Mouse (Mus musculus) midbrain, embryonic 13.5 days (tissue): ENCODE results near the gene Bhlhe41. TPM values are rescaled to one million over a fixed set of nuclear protein-coding genes. Genes with fewer than 3 reads are reported as not detected.

Experiments
- ATAC-seq: fragments of 200-750 bp; cut with Nextera tagmentation; 2 replicates; pipeline ENCODE4 v1.8.0; 2017; ENCODE audit warnings: mild to moderate bottlenecking, moderate TSS enrichment, moderate library complexity
- H3K27ac ChIP-seq: fragments of 300-500 bp; sonication (generic); 2 replicates; pipeline ENCODE4 v1.5.1; 2015; ENCODE audit warnings: inconsistent platforms, mild to moderate bottlenecking, moderate library complexity
- H3K27me3 ChIP-seq: fragments of 300-500 bp; sonication (generic); 2 replicates; pipeline ENCODE4 v1.6.1; 2015; ENCODE audit warnings: mild to moderate bottlenecking, inconsistent platforms
- H3K36me3 ChIP-seq: fragments of 300-500 bp; sonication (generic); 2 replicates; pipeline ENCODE4 v1.6.1; 2015; ENCODE audit warnings: mild to moderate bottlenecking, inconsistent platforms
- H3K4me1 ChIP-seq: fragments of 300-500 bp; sonication (generic); replicated peaks from 2 replicates; pipeline ENCODE4 v1.6.1; 2015; ENCODE audit warnings: inconsistent platforms
- H3K4me2 ChIP-seq: fragments of 300-500 bp; sonication (generic); replicated peaks from 2 replicates; pipeline ENCODE4 v1.6.1; 2015; ENCODE audit warnings: moderate library complexity, mild to moderate bottlenecking, inconsistent platforms
- H3K4me3 ChIP-seq: fragments of 300-500 bp; sonication (generic); replicated peaks from 2 replicates; pipeline ENCODE4 v1.5.1; 2015; ENCODE audit warnings: mild to moderate bottlenecking, inconsistent platforms
- H3K9ac ChIP-seq: fragments of 300-500 bp; sonication (generic); replicated peaks from 2 replicates; pipeline ENCODE4 v1.6.1; 2015; ENCODE audit warnings: mild to moderate bottlenecking, inconsistent platforms
- H3K9me3 ChIP-seq: fragments of 300-500 bp; sonication (generic); 2 replicates; pipeline ENCODE4 v1.6.1; 2016; ENCODE audit warnings: mild to moderate bottlenecking, inconsistent platforms
- WGBS: fragments of 180-500 bp; shearing (Covaris S2); methylation state at CpG from one replicate; pipeline ENCODE4 v1.1.7; 2015; 5-methylcytosine and 5-hydroxymethylcytosine counted together
- polyA plus RNA-seq: library from polyadenylated mRNA; unstranded; fragments of >200 nt; fragmentation: Nextera tagmentation; extraction: Ambion mirVana; gene quantifications from 2 replicates; pipeline ENCODE4 v1.2.1, GENCODE M21; 2015

Gene Bhlhe41
- polyA plus RNA-seq, 1 experiment from 2014 or later: 3.9 TPM

- Histone ChIP-seq H3K27me3 (no peaks in the 10 kb centered on the region), H3K4me1 (no peaks in the 10 kb centered on the region), H3K4me2 (no peak overlapping the region)
These were observed 26.6 kb upstream of the Bhlhe41 start for GRCm38 (mm10) chr6:145891951-145892350.

DNA sequence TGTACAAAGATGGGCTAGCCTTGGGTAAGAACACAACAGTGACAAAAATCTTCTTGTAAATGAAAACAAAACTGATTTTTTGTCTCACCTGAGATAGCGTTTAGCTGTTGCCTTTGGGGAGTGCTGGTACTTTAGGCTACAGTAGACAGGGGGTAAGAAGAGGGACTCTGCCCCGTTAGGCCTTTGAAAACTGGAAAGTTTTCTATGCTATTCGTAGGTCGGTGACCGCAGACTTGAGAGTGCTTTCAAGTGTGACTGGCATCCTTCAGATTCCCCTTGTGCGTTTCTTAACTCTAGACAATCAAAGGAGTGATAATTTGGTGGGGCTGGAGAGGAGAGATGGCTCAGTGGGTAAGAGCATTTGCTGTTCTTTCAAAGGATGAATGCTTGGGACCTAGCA, 22.4 kb upstream of the Bhlhe41 start:
- Histone ChIP-seq H3K36me3 (no peaks in the 10 kb centered on the region), H3K27me3 (no peaks in the 10 kb centered on the region), H3K27ac (no peak overlapping the region), H3K9ac (no peak overlapping the region), H3K4me2 (no peak overlapping the region), H3K9me3 (no peaks in the 10 kb centered on the region), H3K4me1 (no peaks in the 10 kb centered on the region), H3K4me3 (no peak overlapping the region)
- WGBS: 66% methylated on average over 6 of the region's 6 CpGs
- ATAC-seq: no peak

More at GRCm38 (mm10) chr6:145891951-145892350, 26.6 kb upstream of the Bhlhe41 start:
- Histone ChIP-seq H3K27ac (no peak overlapping the region), H3K9me3 (no peaks in the 10 kb centered on the region), H3K36me3 (no peaks in the 10 kb centered on the region), H3K4me3 (no peak overlapping the region), H3K9ac (no peak overlapping the region)
- ATAC-seq: no peak
- 86% methylated on average over 11 of the region's 11 CpGs for WGBS

GRCm38 (mm10) chr6:145886277-145886676, 20.9 kb upstream of the Bhlhe41 start:
- H3K4me2 ChIP-seq: no peak overlapping the region
- no peaks in the 10 kb centered on the region for H3K36me3 ChIP-seq
- no peak overlapping the region for H3K9ac ChIP-seq
- H3K9me3 ChIP-seq: no peaks in the 10 kb centered on the region
- no peaks in the 10 kb centered on the region for H3K27me3 ChIP-seq
- no peak for ATAC-seq
- WGBS: 86% methylated on average over 8 of the region's 8 CpGs
- no peak overlapping the region for H3K4me3 ChIP-seq
- no peaks in the 10 kb centered on the region for H3K4me1 ChIP-seq
- H3K27ac ChIP-seq: no peak overlapping the region

- no peaks in the 10 kb centered on the region for H3K9me3 ChIP-seq
- H3K36me3 ChIP-seq: no peaks in the 10 kb centered on the region
- no peaks in the 10 kb centered on the region for H3K27me3 ChIP-seq
- ATAC-seq: no peak
- no peak overlapping the region for H3K4me2 ChIP-seq
- 90% methylated on average over 4 of the region's 4 CpGs for WGBS
- H3K27ac ChIP-seq: no peak overlapping the region
- H3K4me3 ChIP-seq: no peak overlapping the region
- no peaks in the 10 kb centered on the region for H3K4me1 ChIP-seq
- no peak overlapping the region for H3K9ac ChIP-seq
These were observed 19.7 kb upstream of the Bhlhe41 start for GRCm38 (mm10) chr6:145885069-145885468.

DNA sequence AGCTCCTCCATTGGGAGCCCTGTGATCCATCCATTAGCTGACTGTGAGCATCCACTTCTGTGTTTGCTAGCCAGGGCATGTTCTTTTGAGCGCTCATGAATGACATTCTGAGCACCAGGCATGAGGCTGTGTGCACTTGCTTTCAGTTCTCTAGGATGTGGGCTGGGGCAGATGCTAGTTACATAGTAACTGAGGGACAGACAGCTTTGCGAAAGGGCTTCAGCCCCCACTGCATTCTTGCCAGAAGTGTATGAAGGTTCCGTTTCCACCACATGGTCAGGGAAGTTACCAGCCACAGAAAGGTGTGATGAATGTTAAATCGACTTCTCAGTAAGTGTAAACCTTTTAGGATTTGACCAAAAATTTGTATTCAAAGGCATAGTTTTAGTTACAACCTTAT, 18.3 kb upstream of the Bhlhe41 start:
- Histone ChIP-seq H3K9me3 (no peaks in the 10 kb centered on the region), H3K4me3 (no peak overlapping the region), H3K27me3 (no peaks in the 10 kb centered on the region), H3K9ac (no peak overlapping the region), H3K4me2 (no peak overlapping the region), H3K4me1 (no peaks in the 10 kb centered on the region), H3K36me3 (no peaks in the 10 kb centered on the region), H3K27ac (no peak overlapping the region)
- WGBS: 95% methylated on average over 4 of the region's 4 CpGs
- ATAC-seq: no peak

DNA sequence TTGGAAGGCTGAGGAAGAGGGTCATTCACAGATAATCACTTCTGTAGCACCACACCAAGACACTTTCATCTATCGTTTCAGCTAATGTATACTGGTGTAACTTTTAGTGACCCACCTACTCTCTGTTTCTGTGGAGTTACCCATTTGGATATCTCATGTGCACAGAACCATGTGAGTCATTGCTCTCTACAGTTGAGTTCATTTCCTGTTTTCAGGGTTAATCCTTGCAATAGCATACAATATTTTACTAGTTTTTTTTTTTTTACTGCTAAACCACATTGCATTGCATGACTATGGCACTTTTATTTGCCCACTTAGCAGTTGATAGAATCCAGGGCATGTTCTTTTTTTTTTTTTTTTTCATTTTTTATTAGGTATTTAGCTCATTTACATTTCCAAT, 17.7 kb upstream of the Bhlhe41 start:
- no peak for ATAC-seq
- Histone ChIP-seq H3K27me3 (no peaks in the 10 kb centered on the region), H3K4me1 (no peaks in the 10 kb centered on the region), H3K4me2 (no peak overlapping the region), H3K4me3 (no peak overlapping the region), H3K36me3 (no peaks in the 10 kb centered on the region), H3K9ac (no peak overlapping the region), H3K9me3 (no peaks in the 10 kb centered on the region), H3K27ac (no peak overlapping the region)
- WGBS: 97% methylated on average over 1 of the region's 1 CpGs

- WGBS: 94% methylated on average over 5 of the region's 5 CpGs
- ATAC-seq: no peak
- Histone ChIP-seq H3K9ac (no peak overlapping the region), H3K4me1 (no peaks in the 10 kb centered on the region), H3K4me3 (no peak overlapping the region), H3K4me2 (no peak overlapping the region), H3K9me3 (no peaks in the 10 kb centered on the region), H3K27ac (no peak overlapping the region), H3K27me3 (no peaks in the 10 kb centered on the region), H3K36me3 (no peaks in the 10 kb centered on the region)
These were observed 15.3 kb upstream of the Bhlhe41 start for GRCm38 (mm10) chr6:145880609-145881008.

GRCm38 (mm10) chr6:145876986-145877735, 11.8 kb upstream of the Bhlhe41 start:
- Histone ChIP-seq H3K27ac (no peak overlapping the region), H3K9me3 (no peaks in the 10 kb centered on the region), H3K36me3 (no peaks in the 10 kb centered on the region), H3K4me3 (no peak overlapping the region), H3K27me3 (no peaks in the 10 kb centered on the region), H3K4me2 (no peak overlapping the region), H3K9ac (no peak overlapping the region), H3K4me1 (no peaks in the 10 kb centered on the region)
- ATAC-seq: no peak
- 90% methylated on average over 9 of the region's 9 CpGs for WGBS

GRCm38 (mm10) chr6:145873354-145873753, 8.0 kb upstream of the Bhlhe41 start:
- Histone ChIP-seq H3K27ac (no peak overlapping the region), H3K9me3 (no peaks in the 10 kb centered on the region), H3K27me3 (peaks cover 6% of the 10 kb centered on the region), H3K36me3 (no peaks in the 10 kb centered on the region), H3K4me2 (no peak overlapping the region), H3K4me3 (no peak overlapping the region), H3K9ac (no peak overlapping the region), H3K4me1 (no peaks in the 10 kb centered on the region)
- WGBS: 86% methylated on average over 8 of the region's 8 CpGs
- no peak for ATAC-seq

- Histone ChIP-seq H3K27me3 (peaks cover 19% of the 10 kb centered on the region), H3K27ac (no peak overlapping the region), H3K9ac (no peak overlapping the region), H3K4me1 (0 out of 2 replicates have a peak, but pooled peaks cover 2% of the 10 kb centered on the region), H3K4me3 (no peak overlapping the region), H3K9me3 (no peaks in the 10 kb centered on the region), H3K4me2 (no peak overlapping the region), H3K36me3 (no peaks in the 10 kb centered on the region)
- no peak for ATAC-seq
- 92% methylated on average over 7 of the region's 7 CpGs for WGBS
These were observed 6.7 kb upstream of the Bhlhe41 start for GRCm38 (mm10) chr6:145872010-145872409.

DNA sequence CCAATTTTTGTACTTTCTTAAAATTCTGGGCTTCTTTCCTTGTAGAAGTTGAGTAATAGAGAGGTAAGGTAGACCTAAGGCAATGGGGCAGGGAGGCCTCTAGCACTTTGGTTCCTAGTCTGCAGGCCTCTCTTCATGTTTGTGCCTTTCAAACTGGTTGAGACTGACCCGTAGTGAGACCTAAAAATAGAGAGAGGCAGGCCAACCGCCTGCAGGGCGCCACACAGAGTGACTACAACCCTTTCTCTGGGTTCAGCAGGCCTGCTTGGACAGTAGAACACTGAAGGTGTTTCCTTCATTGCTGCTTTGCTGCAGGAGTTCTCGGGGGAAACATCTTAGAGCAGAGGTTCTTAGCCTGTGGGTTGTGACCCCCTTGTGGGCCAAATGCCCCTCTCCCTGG, 5.6 kb upstream of the Bhlhe41 start:
- 74% methylated on average over 4 of the region's 4 CpGs for WGBS
- H3K4me3 ChIP-seq: no peak overlapping the region
- H3K36me3 ChIP-seq: no peaks in the 10 kb centered on the region
- H3K4me1 ChIP-seq: peaks cover 8% of the 10 kb centered on the region; the same call in 1 of the 2 replicates
- H3K9ac ChIP-seq: no peak overlapping the region
- no peak for ATAC-seq
- H3K4me2 ChIP-seq: no peak overlapping the region
- H3K27ac ChIP-seq: no peak overlapping the region
- peaks cover 21% of the 10 kb centered on the region for H3K27me3 ChIP-seq
- no peaks in the 10 kb centered on the region for H3K9me3 ChIP-seq

GRCm38 (mm10) chr6:145867111-145867510, 1.8 kb upstream of the Bhlhe41 start:
- 70% methylated on average over 3 of the region's 3 CpGs for WGBS
- Histone ChIP-seq H3K9ac (no peak overlapping the region), H3K4me2 (peak overlapping the region; percentile 99), H3K27me3 (peaks cover 56% of the 10 kb centered on the region), H3K4me1 (peaks cover 46% of the 10 kb centered on the region), H3K36me3 (no peaks in the 10 kb centered on the region), H3K27ac (no peak overlapping the region), H3K9me3 (no peaks in the 10 kb centered on the region), H3K4me3 (peak overlapping the region; percentile 64)
- ATAC-seq: no peak
